Mouse (Mus musculus): Measurements from ENCODE around the gene Pate2. TPM values are rescaled to one million over a fixed set of nuclear protein-coding genes. Genes with fewer than 3 reads are reported as not detected.
A peak's percentile ranks its signal among the peaks of the same experiment; 100 is the strongest.

The Pate2 gene
- polyA plus RNA-seq, 1 experiment from 2014 or later, result 2.2 TPM

DNA sequence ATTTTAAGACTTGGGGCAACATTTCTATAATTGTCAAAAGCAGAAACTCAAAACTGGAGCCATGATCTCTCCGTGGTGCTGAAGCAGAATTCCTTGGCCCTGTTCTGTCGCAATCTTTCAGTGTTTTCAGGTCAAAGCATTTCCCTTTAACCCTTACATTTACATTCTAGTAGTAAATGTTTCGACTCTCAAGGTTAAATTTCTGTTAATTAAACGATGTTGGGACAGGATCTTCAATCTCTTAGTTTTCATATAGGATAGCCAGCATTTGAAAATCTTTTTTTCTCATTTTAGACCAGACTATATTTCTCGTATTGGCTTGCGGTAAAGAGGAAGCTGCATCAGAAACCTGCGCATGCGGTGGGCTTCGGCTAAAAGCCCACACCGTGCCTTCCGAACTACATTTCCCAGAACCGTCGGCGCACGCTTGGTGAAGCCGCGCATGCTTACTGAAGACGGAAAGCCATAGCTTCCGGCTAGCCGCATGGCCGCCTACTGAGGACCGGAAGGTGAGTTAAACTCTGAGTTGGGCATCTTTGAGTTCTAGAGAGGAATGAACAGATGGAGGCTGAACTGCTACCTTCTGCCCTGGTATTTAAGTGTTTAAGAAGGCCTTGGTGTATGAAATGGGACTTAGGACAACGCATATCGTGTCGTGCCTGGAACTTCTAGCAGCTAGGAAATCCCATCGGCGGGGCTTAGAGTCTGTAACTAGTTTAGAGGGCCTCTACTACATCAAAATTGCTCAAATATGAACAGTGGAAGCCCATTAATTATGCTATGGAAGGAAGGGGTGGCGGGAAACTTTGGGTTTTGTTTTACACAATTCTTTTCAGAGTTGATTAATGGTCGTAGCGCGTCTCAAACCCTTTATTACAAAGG is 10.8 kb upstream of the Pate2 start:
- peak overlapping the region; percentile 64 for H3K4me3 ChIP-seq
- H3K27me3 ChIP-seq, result peaks cover 8% of the 10 kb centered on the region
- 2% methylated on average over 31 of the region's 31 CpGs for WGBS
- peaks cover 25% of the 10 kb centered on the region for H3K36me3 ChIP-seq
- peaks cover 29% of the 10 kb centered on the region for H3K4me1 ChIP-seq (replicated peaks)
- no peaks in the 10 kb centered on the region for H3K9me3 ChIP-seq
- ATAC-seq (ENCODE audit: low FRiP score), result peak; percentile 90
- H3K4me2 ChIP-seq, result peak overlapping the region; percentile 89
- H3K27ac ChIP-seq, result peak overlapping the region; percentile 85
- H3K9ac ChIP-seq, result peak overlapping the region; percentile 80

DNA sequence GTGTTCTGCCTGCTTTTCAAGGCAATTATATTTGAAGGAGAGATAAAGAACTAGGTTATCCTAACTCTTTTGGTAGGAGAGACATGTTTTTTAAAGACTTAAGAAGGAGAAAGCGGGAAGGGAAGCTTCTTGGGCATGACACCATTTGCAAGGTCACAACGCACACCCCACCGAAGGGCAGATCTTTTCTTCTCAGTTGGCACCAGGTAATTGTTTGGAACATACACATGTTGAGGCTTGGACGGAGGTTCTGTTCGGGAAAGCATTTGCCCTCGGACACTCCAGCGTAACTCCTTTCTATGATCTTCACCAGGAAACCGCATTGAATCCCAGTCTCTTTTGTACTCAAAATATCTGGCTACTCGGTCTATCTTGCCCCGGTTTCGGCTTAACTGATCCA is 9.0 kb upstream of the Pate2 start:
- ATAC-seq (ENCODE audit: low FRiP score), result no peak
- Histone ChIP-seq H3K36me3 (peaks cover 25% of the 10 kb centered on the region), H3K27ac (no peak overlapping the region), H3K4me2 (no peak overlapping the region), H3K4me3 (no peak overlapping the region), H3K9me3 (no peaks in the 10 kb centered on the region), H3K27me3 (peaks cover 8% of the 10 kb centered on the region), H3K4me1 (replicated peaks) (peaks cover 29% of the 10 kb centered on the region), H3K9ac (no peak overlapping the region)
- 93% methylated on average over 11 of the region's 11 CpGs for WGBS

DNA sequence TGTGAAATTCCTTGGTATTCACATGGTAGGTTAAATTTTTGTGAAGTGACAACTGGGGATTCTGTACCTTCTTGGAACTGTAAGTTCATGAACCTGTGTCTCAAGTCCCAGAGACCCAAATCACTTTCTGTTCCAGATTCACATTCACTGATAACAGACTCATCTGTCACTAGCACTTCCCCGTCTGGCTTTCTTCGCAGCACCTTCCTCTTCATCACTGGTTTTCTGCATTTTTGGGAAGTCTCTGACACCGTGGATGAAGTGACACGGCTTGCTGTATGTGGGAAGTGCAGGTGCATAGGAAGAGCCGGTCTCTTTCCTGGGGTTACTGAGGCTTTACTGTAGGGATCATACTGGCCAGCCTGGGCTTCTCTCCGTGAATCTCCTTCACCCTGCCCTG is 8.5 kb upstream of the Pate2 start:
- no peak for ATAC-seq (ENCODE audit: low FRiP score)
- H3K4me2 ChIP-seq, result no peak overlapping the region
- peaks cover 29% of the 10 kb centered on the region for H3K36me3 ChIP-seq
- no peaks in the 10 kb centered on the region for H3K9me3 ChIP-seq
- H3K27me3 ChIP-seq, result peaks cover 8% of the 10 kb centered on the region
- no peak overlapping the region for H3K27ac ChIP-seq
- H3K4me1 ChIP-seq (replicated peaks), result peaks cover 29% of the 10 kb centered on the region
- 94% methylated on average over 6 of the region's 6 CpGs for WGBS
- H3K9ac ChIP-seq, result no peak overlapping the region
- no peak overlapping the region for H3K4me3 ChIP-seq

DNA sequence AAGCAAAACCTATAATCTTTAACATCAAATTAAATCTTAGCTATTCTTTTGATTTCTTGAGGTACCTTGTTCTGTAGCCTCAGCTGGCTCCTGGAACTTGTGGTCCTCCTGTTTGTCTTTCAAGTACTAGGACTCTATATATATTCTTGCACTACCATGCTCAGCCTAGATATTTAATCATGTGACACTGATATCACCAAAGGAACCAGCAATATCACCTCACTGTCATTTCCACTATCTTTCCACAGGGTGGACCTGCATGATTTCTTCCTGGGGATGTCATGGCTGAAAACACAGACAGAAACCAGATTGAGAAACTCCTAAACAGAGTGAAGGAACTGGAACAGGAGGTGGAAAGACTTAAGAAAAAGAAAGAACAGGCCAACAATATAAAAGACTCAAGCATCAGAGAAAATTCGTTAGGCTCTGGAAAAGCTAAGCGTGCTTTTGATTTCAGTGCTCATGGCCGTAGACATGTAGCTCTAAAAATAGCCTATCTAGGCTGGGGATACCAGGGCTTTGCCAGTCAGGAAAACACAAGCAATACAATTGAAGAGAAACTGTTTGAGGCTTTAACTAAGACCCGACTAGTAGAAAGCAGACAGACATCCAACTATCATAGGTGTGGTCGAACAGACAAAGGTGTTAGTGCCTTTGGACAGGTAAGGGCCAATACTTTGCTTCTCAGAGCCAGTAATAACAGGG is 5.4 kb upstream of the Pate2 start:
- no peak overlapping the region for H3K4me3 ChIP-seq
- H3K4me2 ChIP-seq, result no peak overlapping the region
- peaks cover 38% of the 10 kb centered on the region for H3K36me3 ChIP-seq
- WGBS, result 92% methylated on average over 5 of the region's 5 CpGs
- no peak overlapping the region for H3K27ac ChIP-seq
- H3K9me3 ChIP-seq, result no peaks in the 10 kb centered on the region
- peaks cover 23% of the 10 kb centered on the region for H3K4me1 ChIP-seq (replicated peaks)
- no peaks in the 10 kb centered on the region for H3K27me3 ChIP-seq
- no peak overlapping the region for H3K9ac ChIP-seq
- ATAC-seq (ENCODE audit: low FRiP score), result no peak

DNA sequence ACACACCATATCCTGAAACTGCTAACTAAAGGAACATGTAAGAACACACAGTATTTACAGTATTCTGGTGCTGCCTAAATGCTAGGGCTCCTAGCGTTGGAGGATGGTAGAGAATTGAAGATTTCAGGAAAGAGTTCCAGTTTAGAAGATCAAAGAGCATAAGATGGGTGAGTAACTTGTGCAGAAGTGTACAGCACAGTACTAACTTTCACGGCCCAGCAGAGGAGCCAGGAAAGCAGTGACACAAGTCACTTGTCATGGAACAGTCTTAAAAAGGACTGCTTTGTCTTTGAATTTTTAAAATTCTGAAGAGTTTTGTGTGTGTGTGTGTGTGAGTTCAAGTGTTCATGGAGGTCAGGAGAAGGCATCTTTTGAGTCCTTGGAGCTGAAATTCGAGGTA is 2.1 kb upstream of the Pate2 start:
- H3K4me2 ChIP-seq, result no peak overlapping the region
- peaks cover 5% of the 10 kb centered on the region; the same call in 1 of the 2 replicates for H3K27me3 ChIP-seq
- peaks cover 25% of the 10 kb centered on the region for H3K36me3 ChIP-seq
- 83% methylated on average over 3 of the region's 3 CpGs for WGBS
- H3K4me1 ChIP-seq (replicated peaks), result peaks cover 16% of the 10 kb centered on the region
- no peak overlapping the region for H3K4me3 ChIP-seq
- H3K9ac ChIP-seq, result no peak overlapping the region
- no peak overlapping the region for H3K27ac ChIP-seq
- ATAC-seq (ENCODE audit: low FRiP score), result no peak
- H3K9me3 ChIP-seq, result no peaks in the 10 kb centered on the region

DNA sequence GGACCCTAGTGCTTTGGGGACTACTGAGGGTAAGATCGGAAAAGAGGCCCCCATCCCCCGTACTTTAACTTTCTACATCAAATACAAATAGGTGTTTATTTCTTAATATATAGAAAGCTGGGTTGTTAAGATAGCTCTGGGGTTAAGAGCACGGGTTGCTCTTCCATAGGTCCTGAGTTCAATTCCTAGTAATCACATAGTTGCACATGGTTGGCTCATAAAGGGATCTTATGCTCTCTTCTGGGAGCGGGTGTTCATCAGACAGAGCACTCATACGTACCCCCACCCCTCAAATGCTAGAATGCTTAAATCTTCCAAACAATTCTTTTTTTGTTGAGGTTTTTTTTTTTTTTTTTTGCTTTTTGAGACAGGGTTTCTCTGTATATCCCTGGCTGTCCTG is 579 bp downstream of the Pate2 start:
- Histone ChIP-seq H3K4me3 (peak overlapping the region; percentile 77), H3K27ac (peak overlapping the region; percentile 94; the same call in 1 of the 2 replicates), H3K9me3 (no peaks in the 10 kb centered on the region), H3K4me2 (peak overlapping the region; percentile 54), H3K27me3 (peaks cover 21% of the 10 kb centered on the region), H3K4me1 (replicated peaks) (peaks cover 21% of the 10 kb centered on the region), H3K36me3 (peaks cover 13% of the 10 kb centered on the region), H3K9ac (peak overlapping the region; percentile 87)
- 8% methylated on average over 5 of the region's 5 CpGs for WGBS
- peak; percentile 18 for ATAC-seq (ENCODE audit: low FRiP score)

DNA sequence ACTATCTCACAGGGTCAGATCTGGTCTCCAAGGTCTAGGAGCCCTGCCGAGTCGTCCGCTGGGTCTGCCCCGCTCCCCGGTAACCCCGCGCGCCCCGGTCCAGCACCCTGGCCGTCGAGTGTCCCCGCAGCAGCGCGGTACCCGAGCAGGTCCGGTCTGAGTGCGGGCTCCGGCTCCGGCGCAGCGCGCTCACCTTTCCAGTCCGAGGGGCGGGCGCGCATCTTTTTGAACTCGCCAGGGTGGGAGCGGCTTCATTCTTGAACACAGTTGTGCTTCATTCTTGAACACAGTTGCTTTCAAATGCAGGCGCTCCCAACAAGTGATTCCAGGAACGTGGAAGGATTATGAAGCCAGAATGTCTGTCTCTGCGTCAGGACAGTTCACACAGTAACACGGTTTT is 4.3 kb downstream of the Pate2 start:
- Histone ChIP-seq H3K4me3 (peak overlapping the region; percentile 39), H3K9me3 (no peaks in the 10 kb centered on the region), H3K27ac (no peak overlapping the region), H3K4me1 (replicated peaks) (peaks cover 10% of the 10 kb centered on the region), H3K9ac (peak overlapping the region; percentile 60; the same call in 1 of the 2 replicates), H3K27me3 (peaks cover 21% of the 10 kb centered on the region), H3K4me2 (peak overlapping the region; percentile 57), H3K36me3 (no peaks in the 10 kb centered on the region)
- ATAC-seq (ENCODE audit: low FRiP score), result no peak
- 4% methylated on average over 32 of the region's 32 CpGs for WGBS

DNA sequence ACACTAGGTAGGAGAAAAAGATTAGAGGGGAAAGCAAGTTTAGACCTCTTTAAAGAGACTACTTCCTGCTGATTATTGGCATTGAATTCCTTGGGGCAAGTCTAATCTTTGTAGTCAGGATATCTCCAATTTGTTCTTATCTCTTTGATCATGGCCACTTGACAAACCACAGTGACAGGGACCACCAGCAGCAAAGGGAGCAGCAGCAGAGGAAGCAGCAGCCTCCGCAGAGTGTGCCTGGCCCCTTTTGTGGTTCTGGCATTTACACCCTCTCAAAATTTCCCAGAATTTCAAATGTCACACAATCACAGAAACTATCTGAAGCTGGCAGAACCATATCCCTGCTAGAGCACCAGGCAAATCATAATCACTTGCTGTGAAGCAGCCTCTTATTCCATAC is 17.6 kb downstream of the Pate2 start:
- no peak overlapping the region for H3K4me2 ChIP-seq
- no peaks in the 10 kb centered on the region for H3K4me1 ChIP-seq (replicated peaks)
- no peak for ATAC-seq (ENCODE audit: low FRiP score)
- no peak overlapping the region for H3K4me3 ChIP-seq
- no peaks in the 10 kb centered on the region for H3K36me3 ChIP-seq
- H3K27me3 ChIP-seq, result no peaks in the 10 kb centered on the region
- no peak overlapping the region for H3K9ac ChIP-seq
- no peak overlapping the region for H3K27ac ChIP-seq
- no peaks in the 10 kb centered on the region for H3K9me3 ChIP-seq
- WGBS, result 79% methylated on average over 1 of the region's 1 CpGs

DNA sequence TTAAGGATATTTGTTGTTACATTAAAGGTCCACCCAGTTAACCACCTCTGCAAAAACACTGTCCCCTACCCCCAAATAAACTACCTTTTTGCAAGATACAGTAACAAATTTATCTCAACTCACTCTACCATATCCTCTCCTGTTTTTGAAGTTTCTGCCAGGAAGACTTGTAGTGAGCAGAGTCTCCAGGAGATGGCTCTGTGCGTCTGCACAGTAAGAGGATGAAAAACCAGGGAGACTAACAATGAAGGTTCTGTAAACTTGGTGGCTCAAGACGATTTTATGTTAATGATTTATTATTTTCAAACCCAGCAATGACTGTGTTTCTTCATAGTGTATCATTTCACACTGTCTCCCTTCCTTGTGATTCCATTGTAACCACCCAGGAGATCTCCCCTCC is 22.8 kb downstream of the Pate2 start:
- H3K4me2 ChIP-seq, result no peak overlapping the region
- H3K27ac ChIP-seq, result no peak overlapping the region
- no peak for ATAC-seq (ENCODE audit: low FRiP score)
- H3K27me3 ChIP-seq, result no peaks in the 10 kb centered on the region
- no peaks in the 10 kb centered on the region for H3K9me3 ChIP-seq
- no peak overlapping the region for H3K9ac ChIP-seq
- no peak overlapping the region for H3K4me3 ChIP-seq
- 16% methylated on average over 2 of the region's 2 CpGs for WGBS
- no peaks in the 10 kb centered on the region for H3K4me1 ChIP-seq (replicated peaks)
- no peaks in the 10 kb centered on the region for H3K36me3 ChIP-seq

DNA sequence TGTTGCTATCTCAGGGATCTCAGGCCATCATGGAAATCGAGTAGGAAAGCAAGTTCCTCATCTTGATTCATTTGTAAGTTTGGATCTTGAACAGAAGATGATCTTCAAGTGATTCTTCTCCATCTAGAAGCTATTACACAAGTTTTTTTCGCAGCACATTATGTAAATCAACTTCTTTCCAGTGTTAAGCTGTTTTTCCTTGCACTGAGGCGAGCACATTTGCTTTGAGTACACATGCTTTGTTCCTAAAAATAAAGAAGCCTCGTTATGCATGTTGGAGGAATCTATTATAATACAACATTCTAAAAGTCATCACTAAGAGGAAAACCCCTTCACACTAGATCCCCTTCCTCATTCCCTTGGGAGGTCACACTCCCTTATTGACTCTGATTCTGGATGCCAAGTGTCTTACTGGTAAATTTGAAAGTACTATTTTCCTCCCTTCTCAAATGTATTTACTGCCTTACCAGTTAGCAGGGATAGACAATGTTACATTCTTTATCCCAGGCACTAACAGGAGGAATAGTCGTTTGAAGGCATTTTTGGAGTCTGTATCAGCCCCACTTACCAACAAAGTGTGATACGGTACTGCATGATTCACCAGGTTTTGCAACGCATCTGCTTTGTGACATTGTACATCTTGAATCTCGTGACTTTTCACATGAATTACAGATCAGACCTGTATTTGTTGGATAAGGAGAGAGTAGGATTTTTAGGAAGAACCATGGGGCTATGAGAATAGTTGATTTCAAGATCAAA is 37.7 kb downstream of the Pate2 start:
- H3K4me3 ChIP-seq, result no peak overlapping the region
- H3K27me3 ChIP-seq, result no peaks in the 10 kb centered on the region
- H3K36me3 ChIP-seq, result no peaks in the 10 kb centered on the region
- no peaks in the 10 kb centered on the region for H3K9me3 ChIP-seq
- ATAC-seq (ENCODE audit: low FRiP score), result no peak
- no peak overlapping the region for H3K27ac ChIP-seq
- no peak overlapping the region for H3K4me2 ChIP-seq
- no peaks in the 10 kb centered on the region for H3K4me1 ChIP-seq (replicated peaks)
- WGBS, result 72% methylated on average over 8 of the region's 8 CpGs
- no peak overlapping the region for H3K9ac ChIP-seq

DNA sequence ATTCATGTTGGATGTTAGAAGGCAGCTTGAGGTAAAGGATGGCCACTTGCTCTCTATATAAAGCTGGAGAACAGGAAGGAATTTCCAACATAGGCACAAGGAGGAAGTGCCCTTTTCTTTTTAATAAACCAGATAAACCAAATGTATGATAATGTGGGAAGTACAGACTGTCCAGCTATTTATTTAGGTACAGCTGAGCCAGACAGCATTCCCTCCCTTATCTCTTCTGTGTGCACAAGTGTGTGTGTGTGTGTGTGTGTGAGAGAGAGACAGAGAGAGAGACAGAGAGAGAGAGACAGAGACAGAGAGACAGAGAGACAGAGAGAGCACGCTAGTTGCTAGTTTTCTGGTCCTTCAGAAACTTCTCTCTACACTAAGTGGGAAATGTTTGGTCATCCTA is 41.8 kb downstream of the Pate2 start, which contains the start of gene Pate4:
Pate4 (minus strand) TSS at position 101 of the 400 bp plus-strand sequence.
- WGBS, result 83% methylated on average over 1 of the region's 1 CpGs
- H3K27ac ChIP-seq, result no peak within 1 kb of the TSS
- no peak within 1 kb of the TSS for H3K4me3 ChIP-seq
- no peaks in the 10 kb centered on the region for H3K27me3 ChIP-seq
- H3K4me2 ChIP-seq, result no peak within 1 kb of the TSS
- no peaks in the 10 kb centered on the region for H3K9me3 ChIP-seq
- H3K36me3 ChIP-seq, result no peaks in the 10 kb centered on the region
- no peak for ATAC-seq (ENCODE audit: low FRiP score)
- no peak within 1 kb of the TSS for H3K9ac ChIP-seq
- H3K4me1 ChIP-seq (replicated peaks), result no peaks in the 10 kb centered on the region

DNA sequence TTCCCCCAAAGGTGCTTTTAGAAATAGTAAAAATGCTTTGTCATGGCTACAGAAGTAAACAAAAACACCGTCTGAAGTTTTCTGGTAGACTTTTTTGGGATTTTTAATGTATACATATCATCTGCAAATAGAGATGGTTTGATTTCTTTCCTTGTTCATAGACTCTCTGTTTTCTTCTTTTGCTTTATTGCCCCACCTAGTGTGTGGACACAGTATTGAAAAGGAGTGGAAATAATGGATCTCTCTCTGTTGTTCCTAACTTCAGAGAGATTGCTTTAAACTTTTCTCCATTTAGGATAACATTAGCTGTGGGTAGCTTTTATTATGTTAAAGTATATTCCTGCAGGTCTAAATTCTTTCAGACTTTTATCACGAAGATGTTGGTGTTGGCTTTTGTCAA is 43.9 kb downstream of the Pate2 start:
- Histone ChIP-seq H3K4me2 (no peak overlapping the region), H3K36me3 (no peaks in the 10 kb centered on the region), H3K9me3 (no peaks in the 10 kb centered on the region), H3K9ac (no peak overlapping the region), H3K4me1 (replicated peaks) (no peaks in the 10 kb centered on the region), H3K27ac (no peak overlapping the region), H3K4me3 (no peak overlapping the region), H3K27me3 (no peaks in the 10 kb centered on the region)
- ATAC-seq (ENCODE audit: low FRiP score), result no peak
- WGBS, result 31% methylated on average over 2 of the region's 2 CpGs

Measured in hindbrain, embryonic 13.5 days (tissue).